Mouse (Mus musculus): Measurements from ENCODE around the gene Mrpl48.
A peak's percentile ranks its signal among the peaks of the same experiment; 100 is the strongest.

Mrpl48 gene

DNA sequence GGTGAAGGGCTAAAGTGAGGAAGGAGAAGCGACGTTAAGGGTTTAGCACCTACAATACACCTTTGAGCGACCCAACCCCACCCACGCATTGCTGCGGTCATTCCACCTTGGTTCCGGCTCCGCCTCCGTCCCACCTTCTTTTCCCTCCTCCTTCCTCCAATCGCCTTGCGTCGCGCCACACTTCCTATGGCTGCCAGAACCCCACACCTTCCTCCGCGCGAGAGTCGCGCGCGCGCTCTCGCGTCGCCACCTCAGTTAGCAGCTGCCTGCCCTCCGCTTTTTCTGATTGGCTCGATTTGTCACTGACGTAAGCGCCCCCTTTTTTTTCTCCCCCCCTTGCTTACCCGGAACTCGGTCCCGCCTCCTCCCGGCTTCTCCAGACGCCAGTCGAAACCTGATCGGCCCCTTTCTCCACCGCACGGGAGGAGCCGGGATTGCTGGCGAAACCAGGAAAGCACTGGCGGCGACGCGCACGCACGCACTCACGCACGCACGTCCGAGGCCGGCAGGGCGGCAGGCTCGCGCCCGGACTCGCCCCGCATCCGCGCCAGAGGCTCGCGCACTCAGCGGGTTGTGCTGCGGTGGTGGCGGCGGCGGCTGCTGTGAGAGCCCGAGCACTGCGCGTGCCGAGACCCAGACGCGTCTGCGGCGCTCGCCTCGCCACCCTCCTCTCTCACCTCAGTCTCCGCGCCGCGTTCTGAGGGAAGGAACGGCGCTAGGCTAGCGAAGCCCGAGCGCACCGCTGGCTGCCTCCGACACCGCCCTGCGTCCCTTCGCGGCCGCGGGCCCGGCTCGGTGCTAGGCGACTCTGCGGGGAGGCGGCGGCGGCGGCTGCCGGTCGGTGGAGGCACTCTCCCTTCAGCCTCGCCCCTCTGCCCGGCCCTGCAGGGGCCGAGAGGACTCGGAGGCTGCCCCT lies 629 bp downstream of the Mrpl48 start, which contains the start of gene Rab6a:
TSS of gene Rab6a (plus strand) at position 197 of the 916 bp plus-strand sequence.
- TF ChIP-seq GATA4 (IDR thresholded peaks at IDR 0.05; ENCODE audit: insufficient replicate concordance, low read length), result peak; percentile 61; the same call in 1 of the 2 replicates

DNA sequence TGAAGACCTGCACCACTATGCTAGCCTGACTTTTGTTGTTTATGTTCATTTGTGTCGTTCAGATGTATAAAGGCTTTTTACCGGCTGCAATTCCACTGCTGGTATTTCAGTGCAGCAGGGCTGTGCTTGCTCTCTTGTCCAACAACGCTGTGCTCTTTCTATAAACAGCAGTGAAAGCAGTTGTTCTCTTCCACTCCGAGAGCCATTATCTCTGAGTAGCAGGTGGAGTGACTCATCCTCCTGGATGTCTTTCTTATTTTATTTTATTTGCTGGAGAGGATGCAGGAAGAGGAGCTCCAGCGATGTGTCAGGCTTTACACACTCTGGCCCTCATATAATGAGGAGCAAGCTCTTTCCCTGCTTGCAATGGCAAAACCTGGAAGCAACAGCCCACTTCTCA lies 7.9 kb downstream of the Mrpl48 start:
- TF ChIP-seq GATA4 (IDR thresholded peaks at IDR 0.05; ENCODE audit: insufficient replicate concordance, low read length), result no peak

DNA sequence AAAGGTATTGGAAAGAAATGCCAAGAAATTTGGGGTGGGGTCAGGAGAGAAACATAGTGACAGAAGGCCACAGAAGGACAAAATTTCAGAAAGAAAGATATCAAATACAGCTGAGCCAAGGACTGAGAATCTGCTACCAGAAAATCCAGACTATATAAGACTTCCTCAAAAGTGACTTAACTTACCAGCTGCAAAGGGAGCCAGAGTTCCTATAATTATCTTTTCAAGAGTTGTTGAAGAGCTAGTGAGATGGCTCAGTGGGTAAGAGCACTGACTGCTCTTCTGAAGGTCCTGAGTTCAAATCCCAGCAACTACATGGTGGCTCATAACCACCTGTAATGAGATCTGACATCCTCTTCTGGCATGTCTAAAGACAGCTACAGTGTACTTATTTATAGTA lies 14.8 kb downstream of the Mrpl48 start:
- TF ChIP-seq GATA4 (IDR thresholded peaks at IDR 0.05; ENCODE audit: insufficient replicate concordance, low read length), result no peak

DNA sequence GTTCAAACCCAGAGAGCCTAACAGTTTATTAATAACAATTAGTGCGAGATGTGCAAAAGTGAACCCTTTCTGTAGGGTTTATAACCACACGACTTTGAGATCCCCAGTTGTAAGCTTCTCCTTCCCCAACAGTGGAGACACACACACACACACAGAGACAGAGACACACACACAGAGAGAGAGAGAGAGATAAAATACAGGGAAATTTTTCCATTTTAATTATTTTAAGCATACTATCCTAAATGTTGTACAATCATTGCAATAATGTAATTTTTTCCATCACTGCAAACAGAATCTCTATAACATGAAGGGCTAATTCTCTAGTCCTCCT lies 16.6 kb downstream of the Mrpl48 start:
- TF ChIP-seq GATA4 (IDR thresholded peaks at IDR 0.05; ENCODE audit: insufficient replicate concordance, low read length), result no peak

DNA sequence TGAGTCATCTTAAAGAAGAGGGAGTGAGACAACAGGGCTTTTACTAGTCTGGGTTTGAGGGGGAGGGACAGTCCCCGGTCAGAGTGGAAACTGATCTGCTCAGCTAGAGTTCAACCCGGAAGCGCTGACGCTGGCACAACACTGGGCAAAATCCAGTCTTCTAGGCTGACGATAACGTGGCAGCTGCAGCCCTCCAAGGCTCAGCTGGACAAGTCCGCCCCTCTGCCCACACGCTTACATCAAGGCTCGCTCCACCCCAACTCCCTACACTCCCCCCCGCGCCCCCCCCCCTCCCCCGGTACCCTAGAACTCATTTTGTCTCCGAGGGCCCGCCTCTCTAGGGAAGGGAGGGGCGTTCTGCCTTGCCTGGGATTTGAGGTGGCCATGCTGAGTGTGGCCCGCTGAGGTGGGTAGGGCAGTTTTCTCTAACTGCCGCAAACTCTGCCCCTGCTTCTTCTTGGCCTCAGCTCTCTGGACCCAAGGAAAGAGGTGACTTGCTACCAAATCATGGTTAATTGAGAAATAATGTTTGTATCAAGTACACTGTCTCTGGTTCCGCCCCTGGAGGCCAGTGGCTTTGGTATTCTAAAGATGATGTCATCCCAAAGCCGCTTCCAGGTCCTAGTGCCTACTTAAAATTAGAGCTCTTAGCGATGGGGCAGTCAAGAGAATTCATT lies 17.1 kb downstream of the Mrpl48 start:
- peak; percentile 73; the same call in 1 of the 2 replicates for TF ChIP-seq GATA4 (IDR thresholded peaks at IDR 0.05; ENCODE audit: insufficient replicate concordance, low read length)

DNA sequence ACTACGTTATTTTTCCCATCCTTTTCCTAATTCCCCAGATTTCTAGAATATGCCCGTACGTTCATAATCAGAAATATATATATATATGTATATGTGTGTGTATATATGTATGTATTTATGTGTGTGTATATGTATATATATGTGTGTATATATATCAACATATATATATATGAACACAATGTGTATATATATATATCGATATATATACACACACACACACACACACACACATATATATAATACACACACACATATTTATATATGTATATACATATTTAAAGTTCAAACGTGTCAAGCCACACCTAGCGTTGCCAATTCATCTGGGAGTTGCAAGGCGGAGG lies 17.6 kb downstream of the Mrpl48 start:
- no peak for TF ChIP-seq GATA4 (IDR thresholded peaks at IDR 0.05; ENCODE audit: insufficient replicate concordance, low read length)

DNA sequence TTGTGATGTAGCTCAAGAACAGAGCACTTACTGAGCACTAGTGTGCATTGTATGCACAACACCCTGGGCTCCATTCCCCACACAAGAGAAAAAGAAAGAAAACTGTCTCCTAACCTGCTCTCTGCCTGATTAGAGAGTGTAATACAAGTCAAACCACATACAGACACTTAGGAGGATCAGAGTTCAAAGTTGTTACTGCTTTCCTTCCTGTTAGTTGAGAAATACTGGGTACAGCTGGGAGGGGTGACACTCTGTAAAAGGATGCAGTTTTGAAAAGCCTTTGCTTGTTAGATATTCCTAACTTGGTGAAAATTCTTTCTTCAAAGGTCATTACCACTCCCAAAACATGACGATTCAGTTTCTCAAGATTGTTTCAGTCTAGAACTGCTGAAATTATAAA lies 18.3 kb downstream of the Mrpl48 start:
- no peak for TF ChIP-seq GATA4 (IDR thresholded peaks at IDR 0.05; ENCODE audit: insufficient replicate concordance, low read length)

DNA sequence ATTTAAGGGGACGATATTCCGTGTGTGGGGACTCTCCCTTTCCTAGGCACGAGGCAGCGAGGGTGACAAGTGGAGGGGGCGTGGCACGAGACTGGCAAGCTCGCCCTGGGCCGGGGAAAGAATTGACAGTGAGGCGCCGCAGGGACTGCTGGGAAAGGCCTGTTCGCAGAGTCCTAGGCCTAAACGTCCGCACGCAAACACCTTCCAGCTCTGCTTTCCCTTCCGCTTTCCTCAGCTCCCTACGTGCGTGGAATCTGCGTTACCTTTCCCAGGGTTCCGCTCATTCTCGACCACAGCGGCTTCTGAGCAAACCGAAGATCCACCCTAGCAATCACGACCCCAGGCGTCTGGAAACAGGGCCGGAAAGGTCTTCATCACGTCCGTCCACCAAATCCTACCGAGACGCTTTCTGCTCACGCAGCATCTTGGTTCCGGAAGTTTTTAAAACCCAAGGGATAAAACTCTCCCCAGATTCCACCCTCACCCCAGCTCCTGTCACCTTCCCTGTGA lies 25.3 kb downstream of the Mrpl48 start:
- peak; percentile 55; the same call in 1 of the 2 replicates for TF ChIP-seq GATA4 (IDR thresholded peaks at IDR 0.05; ENCODE audit: insufficient replicate concordance, low read length)

DNA sequence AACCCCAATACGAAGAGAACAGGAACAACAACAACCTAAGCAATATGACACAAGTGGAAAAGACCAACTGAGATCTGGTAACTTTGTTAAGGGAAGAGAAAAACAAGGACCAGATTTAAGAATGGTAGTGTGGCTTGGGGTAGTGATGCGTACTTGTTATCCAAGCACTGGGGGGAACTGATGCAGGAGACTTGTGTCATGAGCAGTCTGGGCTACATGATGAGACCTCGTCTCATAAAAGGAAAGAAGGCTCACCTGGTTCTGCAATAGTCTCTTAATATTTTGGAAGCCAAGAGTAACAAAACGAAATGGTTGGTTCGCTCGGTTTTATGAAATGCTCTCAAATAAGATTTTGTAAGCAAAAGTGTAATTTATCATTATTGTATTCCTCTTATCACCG lies 25.9 kb downstream of the Mrpl48 start:
- no peak for TF ChIP-seq GATA4 (IDR thresholded peaks at IDR 0.05; ENCODE audit: insufficient replicate concordance, low read length)

DNA sequence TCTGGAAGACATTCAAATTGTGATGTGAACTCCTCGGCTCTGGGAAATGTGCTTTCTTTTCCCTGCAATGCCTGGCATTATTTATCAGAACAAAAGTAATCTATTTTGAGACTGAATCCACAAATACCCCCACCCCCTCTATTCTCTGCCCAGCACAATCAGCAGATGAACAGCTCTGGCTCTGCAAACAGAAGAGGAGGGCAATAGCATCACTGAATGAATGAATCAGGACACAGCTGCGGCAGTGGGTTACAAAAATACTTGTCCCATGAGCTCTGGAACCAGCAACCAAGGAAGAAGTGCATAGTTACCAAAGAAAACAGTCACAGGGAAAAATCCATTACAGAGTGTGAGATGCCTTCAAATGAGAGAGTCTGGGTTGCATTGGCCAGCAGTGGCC lies 29.3 kb downstream of the Mrpl48 start:
- no peak for TF ChIP-seq GATA4 (IDR thresholded peaks at IDR 0.05; ENCODE audit: insufficient replicate concordance, low read length)

DNA sequence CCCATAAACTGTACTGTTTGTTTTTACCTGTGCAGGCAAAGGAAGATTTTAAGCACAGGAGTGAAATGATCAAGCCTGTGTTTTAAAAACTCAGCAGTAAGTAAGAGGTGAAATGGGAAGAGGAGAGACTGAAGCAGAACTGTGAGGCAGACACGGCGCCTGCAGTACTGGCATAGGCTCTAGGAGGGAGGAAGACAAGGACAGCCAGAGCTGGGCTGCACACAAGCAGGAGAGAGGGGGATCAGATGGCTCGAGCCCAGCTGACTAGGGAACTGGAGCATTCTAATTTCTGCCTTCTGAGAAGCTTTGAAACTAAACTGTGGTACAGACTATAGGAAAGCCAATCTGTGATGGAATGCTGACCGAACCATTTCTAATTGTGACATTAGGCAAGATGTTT lies 35.4 kb downstream of the Mrpl48 start:
- no peak for TF ChIP-seq GATA4 (IDR thresholded peaks at IDR 0.05; ENCODE audit: insufficient replicate concordance, low read length)

DNA sequence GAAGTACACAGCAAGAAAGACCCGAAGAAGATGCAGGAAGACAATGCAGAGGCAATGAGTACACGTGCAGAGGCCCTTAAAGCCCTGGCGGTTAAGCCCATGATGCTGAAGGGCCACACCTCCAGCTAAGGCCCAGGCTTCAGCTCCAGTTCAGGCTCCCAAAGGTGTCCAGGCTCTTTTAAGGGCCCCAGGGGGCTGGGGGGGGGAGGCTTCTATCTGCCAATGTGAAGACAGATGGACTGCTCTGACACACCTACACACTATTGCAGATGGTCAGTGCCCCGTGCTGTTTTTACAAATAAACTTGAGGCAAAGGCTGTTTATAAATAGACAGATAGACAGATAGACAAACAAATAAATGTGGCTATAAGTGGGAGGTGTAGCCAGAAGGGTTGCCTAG lies 36.0 kb downstream of the Mrpl48 start:
- TF ChIP-seq GATA4 (IDR thresholded peaks at IDR 0.05; ENCODE audit: insufficient replicate concordance, low read length), result no peak

DNA sequence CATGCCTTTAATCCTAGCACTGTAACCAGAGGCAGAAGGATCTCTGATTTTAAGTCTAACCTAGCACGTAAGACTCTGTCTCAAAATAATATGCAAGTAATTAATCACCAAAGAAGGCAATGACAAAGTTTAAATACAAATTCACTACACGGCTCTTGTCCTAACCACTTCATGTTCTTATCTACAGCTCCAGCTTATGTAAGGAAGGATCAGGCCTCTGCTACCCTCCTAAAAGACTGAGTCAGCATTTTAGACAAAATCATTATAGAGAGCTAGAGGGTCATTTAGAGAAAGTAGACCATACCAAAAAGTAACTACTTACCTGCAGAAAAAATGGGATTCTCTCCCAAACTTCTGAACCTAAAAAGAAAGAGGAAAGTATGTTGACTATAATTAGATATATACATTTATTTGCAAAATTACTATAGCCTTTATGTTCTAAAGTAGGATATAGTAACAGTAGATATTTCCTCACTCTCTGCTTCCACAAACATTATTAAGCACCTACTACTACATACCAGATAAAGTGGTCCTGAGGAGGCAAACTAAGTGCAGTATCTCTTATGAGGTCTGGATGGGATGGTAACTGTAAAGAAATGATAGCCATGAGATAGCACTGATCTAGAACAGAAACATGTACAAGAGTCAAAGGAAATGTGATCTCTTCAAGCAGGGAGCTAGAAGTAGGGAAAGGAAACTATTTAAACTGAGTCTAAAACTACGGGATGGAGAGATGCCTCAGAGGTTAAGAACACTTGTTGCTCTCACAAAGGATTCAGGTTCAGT lies 37.0 kb downstream of the Mrpl48 start:
- no peak for TF ChIP-seq GATA4 (IDR thresholded peaks at IDR 0.05; ENCODE audit: insufficient replicate concordance, low read length)

DNA sequence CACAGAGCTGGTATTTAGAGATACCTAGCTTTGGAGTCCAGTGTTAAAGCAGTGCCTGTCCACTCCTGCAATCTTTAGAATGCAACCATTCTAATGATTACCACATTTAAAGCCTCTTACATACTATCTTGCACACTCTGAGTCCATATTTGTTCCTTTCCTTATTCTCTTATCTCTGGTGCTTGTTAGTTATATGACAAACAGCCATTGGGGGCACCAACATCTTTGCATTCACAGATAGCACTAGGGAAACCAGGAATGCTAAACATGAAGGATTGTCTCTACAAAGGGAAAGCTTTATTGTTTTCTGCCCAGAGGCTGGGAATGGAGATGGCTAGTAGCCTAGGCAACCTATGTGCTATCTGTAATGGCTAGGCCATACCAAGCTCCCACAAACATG lies 38.2 kb downstream of the Mrpl48 start:
- TF ChIP-seq GATA4 (IDR thresholded peaks at IDR 0.05; ENCODE audit: insufficient replicate concordance, low read length), result no peak

DNA sequence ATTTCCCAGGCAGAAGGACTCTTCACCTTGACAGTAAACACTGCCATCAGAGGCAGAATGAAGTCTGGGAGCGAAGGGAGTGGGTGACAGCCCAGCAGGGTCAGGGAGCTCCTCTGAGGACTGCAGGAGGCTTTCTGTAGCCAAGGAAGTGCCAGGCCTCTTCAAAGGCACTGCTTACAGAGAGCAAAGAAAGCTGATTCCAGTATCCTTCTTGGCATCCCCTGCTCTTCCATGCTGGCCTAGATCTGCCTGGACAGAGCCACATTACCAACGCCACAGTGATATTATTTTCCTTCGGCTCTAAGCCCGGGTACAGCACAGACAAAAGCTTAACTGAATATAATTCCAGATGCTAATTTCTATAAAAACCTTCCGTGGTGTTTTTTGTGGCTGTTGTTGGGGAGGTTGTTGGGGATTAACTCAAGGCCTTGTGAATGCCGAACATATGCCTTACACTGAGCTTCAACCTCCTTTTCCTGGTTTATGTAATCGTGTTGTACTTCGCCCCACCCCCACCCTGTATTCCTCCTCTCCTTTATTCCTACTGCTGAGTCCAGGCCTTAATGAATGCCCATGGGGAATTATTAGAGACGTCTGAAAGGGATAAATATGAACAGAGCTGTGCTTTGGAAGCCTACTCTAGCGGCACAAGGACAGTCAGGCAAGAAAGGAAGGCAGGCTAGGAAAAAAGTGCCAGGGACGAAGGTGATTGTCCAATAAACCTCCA lies 46.1 kb downstream of the Mrpl48 start:
- no peak for TF ChIP-seq GATA4 (IDR thresholded peaks at IDR 0.05; ENCODE audit: insufficient replicate concordance, low read length)

All from liver, adult (tissue).